Mouse (Mus musculus): ENCODE measurements at regions not wholly inside any gene's neighbourhood (a gene's known extent, or its start where the extent isn't known, plus 50 kb on each side); places are given as distances from the start of the nearest gene placed in this dataset.

DNA sequence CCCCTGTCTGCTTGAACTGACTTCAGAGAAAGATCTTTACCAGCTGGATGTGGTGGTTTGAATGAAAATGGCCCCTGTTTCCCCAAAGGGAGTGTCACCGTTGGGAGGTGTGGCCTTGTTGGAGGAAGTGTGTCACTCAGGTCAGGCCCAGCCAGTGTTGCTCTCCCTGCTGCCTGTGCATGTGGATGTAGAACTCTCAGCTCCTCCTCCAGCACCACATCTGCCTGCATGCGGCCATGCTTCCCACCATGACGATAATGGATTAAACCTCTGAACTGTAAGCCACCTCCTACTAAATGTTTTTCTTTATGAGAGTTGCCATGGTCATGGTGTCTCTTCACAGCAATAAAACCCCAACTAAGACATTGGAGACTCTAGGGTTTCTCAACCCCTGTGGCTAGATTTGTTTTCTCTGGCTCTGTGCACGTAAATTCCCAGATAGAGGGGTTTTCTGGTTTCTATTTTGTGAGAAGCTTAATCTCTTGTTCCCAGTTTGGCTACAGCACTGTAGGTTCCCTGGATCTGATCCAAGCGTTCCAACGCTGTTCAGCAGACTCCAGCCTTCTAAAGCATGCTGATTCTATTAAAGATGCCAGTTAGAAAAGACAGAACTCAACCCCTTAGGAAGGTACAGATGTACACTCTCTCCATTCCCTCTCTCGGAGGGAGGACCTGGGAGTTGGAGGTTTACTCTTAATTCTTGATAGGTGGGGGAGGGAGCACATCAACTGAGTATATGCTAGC is 695.2 kb upstream of the Gm19410 start:
- Histone ChIP-seq H3K4me2 (replicated peaks; ENCODE audit: low read depth, low read length) (no peak overlapping the region), H3K27ac (ENCODE audit: low read length) (no peak overlapping the region), H3K4me3 (ENCODE audit: low read depth, low read length) (no peak overlapping the region), H3K9me3 (ENCODE audit: low read length) (no peaks in the 10 kb centered on the region), H3K27me3 (replicated peaks; ENCODE audit: insufficient read depth, low read length) (no peaks in the 10 kb centered on the region), H3K36me3 (ENCODE audit: insufficient read depth, low read length) (no peaks in the 10 kb centered on the region), H3K4me1 (ENCODE audit: insufficient read depth, low read depth, low read length) (no peaks in the 10 kb centered on the region), H3K9ac (replicated peaks; ENCODE audit: low read depth) (no peak overlapping the region)
- no peak for TF ChIP-seq CTCF (IDR thresholded peaks at IDR 0.05)
- no peak for TF ChIP-seq EP300 (IDR thresholded peaks at IDR 0.05)
- 68% methylated on average over 7 of the region's 7 CpGs for WGBS
- ATAC-seq (no peak), DNase-seq (ENCODE audit: low spot score) (no peak)

DNA sequence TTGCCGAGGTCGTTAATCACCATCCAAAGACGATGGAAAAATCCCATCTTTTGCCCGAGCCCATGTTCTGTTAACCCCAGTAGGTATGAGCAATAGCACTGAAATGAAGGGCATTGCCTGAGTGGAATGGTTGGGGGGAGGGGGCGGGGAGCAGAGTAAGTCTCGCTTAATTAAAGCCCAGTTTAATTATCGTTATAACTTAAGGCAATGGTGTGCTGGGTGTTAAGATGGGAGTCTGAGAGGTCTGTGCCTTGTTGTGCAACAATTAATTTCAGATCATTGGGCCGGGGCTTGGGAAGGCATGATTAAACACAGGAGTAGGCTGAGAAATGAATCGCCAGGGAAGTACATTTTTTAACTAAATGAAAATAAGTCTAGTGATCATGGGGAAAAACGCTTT is 689.6 kb upstream of the Gm19410 start:
- DNase-seq (ENCODE audit: low spot score): no peak
- no peak overlapping the region for H3K9ac ChIP-seq (replicated peaks; ENCODE audit: low read depth)
- H3K27ac ChIP-seq (ENCODE audit: low read length): no peak overlapping the region
- 86% methylated on average over 10 of the region's 10 CpGs for WGBS
- H3K4me3 ChIP-seq (ENCODE audit: low read depth, low read length): no peak overlapping the region
- H3K36me3 ChIP-seq (ENCODE audit: insufficient read depth, low read length): no peaks in the 10 kb centered on the region
- H3K9me3 ChIP-seq (ENCODE audit: low read length): no peaks in the 10 kb centered on the region
- no peak overlapping the region for H3K4me2 ChIP-seq (replicated peaks; ENCODE audit: low read depth, low read length)
- ATAC-seq: no peak
- no peaks in the 10 kb centered on the region for H3K4me1 ChIP-seq (ENCODE audit: insufficient read depth, low read depth, low read length)
- H3K27me3 ChIP-seq (replicated peaks; ENCODE audit: insufficient read depth, low read length): no peaks in the 10 kb centered on the region
- TF ChIP-seq EP300 (IDR thresholded peaks at IDR 0.05) (no peak), CTCF (IDR thresholded peaks at IDR 0.05) (no peak)

DNA sequence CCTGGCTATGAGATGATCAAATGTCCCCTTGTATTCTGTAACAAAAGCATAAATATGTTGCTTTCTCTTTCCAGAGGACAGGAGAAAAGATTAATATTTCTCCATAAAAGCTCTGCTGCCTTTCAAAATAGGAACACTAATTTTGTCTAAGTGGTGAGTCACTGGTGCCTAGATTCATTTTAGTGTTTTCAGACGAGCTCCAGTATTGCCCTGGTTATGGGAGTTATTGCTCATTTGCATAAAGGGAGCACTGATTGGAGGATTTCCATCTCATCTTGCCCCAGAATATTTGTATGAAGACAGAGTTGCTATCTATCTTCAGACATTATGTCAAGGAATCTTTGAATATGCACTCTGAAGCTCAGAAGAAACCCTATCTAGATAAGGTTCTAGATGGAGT is 682.4 kb upstream of the Gm19410 start:
- H3K27ac ChIP-seq (ENCODE audit: low read length): no peak overlapping the region
- H3K4me3 ChIP-seq (ENCODE audit: low read depth, low read length): no peak overlapping the region
- no peaks in the 10 kb centered on the region for H3K4me1 ChIP-seq (ENCODE audit: insufficient read depth, low read depth, low read length)
- H3K4me2 ChIP-seq (replicated peaks; ENCODE audit: low read depth, low read length): no peak overlapping the region
- TF ChIP-seq CTCF (IDR thresholded peaks at IDR 0.05) (no peak), EP300 (IDR thresholded peaks at IDR 0.05) (no peak)
- H3K36me3 ChIP-seq (ENCODE audit: insufficient read depth, low read length): no peaks in the 10 kb centered on the region
- H3K27me3 ChIP-seq (replicated peaks; ENCODE audit: insufficient read depth, low read length): no peaks in the 10 kb centered on the region
- WGBS: 33% methylated on average over 1 of the region's 1 CpGs
- DNase-seq (ENCODE audit: low spot score) (no peak), ATAC-seq (no peak)
- no peaks in the 10 kb centered on the region for H3K9me3 ChIP-seq (ENCODE audit: low read length)
- no peak overlapping the region for H3K9ac ChIP-seq (replicated peaks; ENCODE audit: low read depth)

DNA sequence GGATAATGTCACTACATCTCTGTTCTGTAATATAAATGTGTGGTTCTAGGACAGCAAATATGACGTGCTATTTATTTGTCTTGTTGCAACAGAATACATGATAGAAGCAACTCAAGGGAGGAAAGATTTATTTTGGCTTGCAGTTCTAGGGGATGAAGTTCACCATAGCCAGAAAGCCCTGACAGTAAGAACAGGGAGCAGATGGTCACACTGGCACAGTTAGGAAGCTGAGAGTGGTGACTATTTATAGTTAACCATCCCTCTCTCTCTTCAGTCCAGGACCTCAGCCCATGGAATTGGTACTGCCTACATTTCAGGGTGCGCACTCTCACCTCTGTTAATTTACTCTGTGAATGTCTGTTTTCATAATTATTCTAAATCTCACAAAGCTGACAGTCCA is 678.5 kb upstream of the Gm19410 start:
- DNase-seq (ENCODE audit: low spot score): no peak

DNA sequence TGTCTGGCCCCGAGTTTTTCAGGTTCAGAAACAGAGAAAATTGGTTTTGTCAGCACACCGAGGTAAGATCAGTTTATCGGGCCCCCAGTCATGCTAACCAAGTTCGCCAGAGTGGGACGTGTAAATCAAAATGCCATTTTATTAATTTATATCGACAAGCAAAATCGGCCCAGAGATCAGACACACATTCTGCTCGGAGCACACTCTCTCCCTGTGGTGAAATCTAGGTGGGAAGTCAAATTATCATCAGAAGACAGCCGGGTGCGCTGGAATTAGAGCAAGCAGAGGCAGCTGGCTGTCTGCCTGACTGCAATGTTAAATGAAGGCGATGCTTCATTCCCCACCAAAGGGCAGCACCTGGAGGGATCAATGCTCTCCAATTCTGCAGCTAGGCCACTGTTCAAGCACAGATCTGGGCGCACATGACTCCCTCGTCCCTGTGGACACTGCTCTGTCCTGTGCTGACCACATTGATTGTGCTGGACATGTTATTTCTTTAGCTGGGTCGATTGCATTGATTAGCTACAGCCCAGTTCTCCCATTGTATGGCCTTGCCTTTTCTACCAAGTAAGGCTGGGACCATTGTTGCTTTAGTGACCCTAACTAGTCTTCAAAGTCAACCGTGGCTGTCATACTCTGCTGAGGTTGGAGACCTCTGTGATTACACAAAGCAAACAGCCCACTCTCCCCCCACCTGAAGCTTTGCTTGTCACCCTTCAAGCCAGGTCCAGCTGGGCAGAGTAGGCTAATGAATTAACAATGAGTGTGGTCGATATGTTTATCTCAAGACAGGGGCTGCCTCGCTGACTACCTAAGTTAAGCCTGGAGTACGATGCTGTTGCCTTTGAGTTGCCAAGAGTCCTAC is 677.0 kb upstream of the Gm19410 start:
- WGBS: 76% methylated on average over 18 of the region's 18 CpGs

More for the DNA sequence above, 678.5 kb upstream of the Gm19410 start:
- no peak overlapping the region for H3K4me2 ChIP-seq (replicated peaks; ENCODE audit: low read depth, low read length)
- TF ChIP-seq CTCF (IDR thresholded peaks at IDR 0.05) (no peak), EP300 (IDR thresholded peaks at IDR 0.05) (no peak)
- H3K9ac ChIP-seq (replicated peaks; ENCODE audit: low read depth): no peak overlapping the region
- no peaks in the 10 kb centered on the region for H3K4me1 ChIP-seq (ENCODE audit: insufficient read depth, low read depth, low read length)
- H3K9me3 ChIP-seq (ENCODE audit: low read length): no peaks in the 10 kb centered on the region
- H3K36me3 ChIP-seq (ENCODE audit: insufficient read depth, low read length): no peaks in the 10 kb centered on the region
- no peak overlapping the region for H3K4me3 ChIP-seq (ENCODE audit: low read depth, low read length)
- H3K27me3 ChIP-seq (replicated peaks; ENCODE audit: insufficient read depth, low read length): no peaks in the 10 kb centered on the region
- H3K27ac ChIP-seq (ENCODE audit: low read length): no peak overlapping the region
- ATAC-seq: no peak
- WGBS: 86% methylated on average over 2 of the region's 2 CpGs

DNA sequence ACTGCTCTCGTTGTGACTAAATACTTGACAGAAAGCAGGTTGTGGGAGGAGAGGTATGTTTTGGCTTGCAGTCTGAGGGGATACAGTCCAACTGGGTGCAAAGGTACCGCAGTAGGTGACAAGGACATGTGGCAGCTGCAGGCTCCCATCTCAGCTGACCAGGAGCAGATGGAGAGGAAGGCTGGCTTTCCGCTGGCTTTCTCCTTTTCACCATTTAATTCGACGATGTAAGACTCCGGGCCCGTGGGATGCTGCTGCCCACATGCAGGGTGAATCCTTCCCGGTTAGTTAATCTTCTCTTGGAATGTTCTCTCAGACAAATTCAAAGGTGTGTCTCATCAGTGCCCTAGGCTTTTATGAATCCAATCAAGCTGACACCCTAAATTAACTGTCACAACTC is 676.1 kb upstream of the Gm19410 start:
- no peaks in the 10 kb centered on the region for H3K36me3 ChIP-seq (ENCODE audit: insufficient read depth, low read length)
- no peak for DNase-seq (ENCODE audit: low spot score)

More for the DNA sequence above, 677.0 kb upstream of the Gm19410 start:
- no peak overlapping the region for H3K9ac ChIP-seq (replicated peaks; ENCODE audit: low read depth)
- H3K27ac ChIP-seq (ENCODE audit: low read length): no peak overlapping the region
- no peaks in the 10 kb centered on the region for H3K36me3 ChIP-seq (ENCODE audit: insufficient read depth, low read length)
- DNase-seq (ENCODE audit: low spot score) (no peak), ATAC-seq (no peak)
- H3K9me3 ChIP-seq (ENCODE audit: low read length): no peaks in the 10 kb centered on the region
- TF ChIP-seq EP300 (IDR thresholded peaks at IDR 0.05): no peak
- no peaks in the 10 kb centered on the region for H3K4me1 ChIP-seq (ENCODE audit: insufficient read depth, low read depth, low read length)
- H3K4me3 ChIP-seq (ENCODE audit: low read depth, low read length): no peak overlapping the region
- H3K4me2 ChIP-seq (replicated peaks; ENCODE audit: low read depth, low read length): no peak overlapping the region
- H3K27me3 ChIP-seq (replicated peaks; ENCODE audit: insufficient read depth, low read length): no peaks in the 10 kb centered on the region

More for the DNA sequence above, 676.1 kb upstream of the Gm19410 start:
- Histone ChIP-seq H3K4me3 (ENCODE audit: low read depth, low read length) (no peak overlapping the region), H3K27ac (ENCODE audit: low read length) (no peak overlapping the region), H3K9me3 (ENCODE audit: low read length) (no peaks in the 10 kb centered on the region), H3K9ac (replicated peaks; ENCODE audit: low read depth) (no peak overlapping the region), H3K4me2 (replicated peaks; ENCODE audit: low read depth, low read length) (no peak overlapping the region), H3K27me3 (replicated peaks; ENCODE audit: insufficient read depth, low read length) (no peaks in the 10 kb centered on the region), H3K4me1 (ENCODE audit: insufficient read depth, low read depth, low read length) (no peaks in the 10 kb centered on the region)
- no peak for TF ChIP-seq CTCF (IDR thresholded peaks at IDR 0.05)
- no peak for TF ChIP-seq EP300 (IDR thresholded peaks at IDR 0.05)
- 92% methylated on average over 8 of the region's 8 CpGs for WGBS
- ATAC-seq: no peak
